Mouse (Mus musculus): ENCODE data around the gene Ap4b1. TPM values are rescaled to one million over a fixed set of nuclear protein-coding genes. Genes with fewer than 3 reads are reported as not detected.

Gene Ap4b1
- 31.3 TPM for polyA plus RNA-seq (2017; shearing (Covaris generic))

DNA sequence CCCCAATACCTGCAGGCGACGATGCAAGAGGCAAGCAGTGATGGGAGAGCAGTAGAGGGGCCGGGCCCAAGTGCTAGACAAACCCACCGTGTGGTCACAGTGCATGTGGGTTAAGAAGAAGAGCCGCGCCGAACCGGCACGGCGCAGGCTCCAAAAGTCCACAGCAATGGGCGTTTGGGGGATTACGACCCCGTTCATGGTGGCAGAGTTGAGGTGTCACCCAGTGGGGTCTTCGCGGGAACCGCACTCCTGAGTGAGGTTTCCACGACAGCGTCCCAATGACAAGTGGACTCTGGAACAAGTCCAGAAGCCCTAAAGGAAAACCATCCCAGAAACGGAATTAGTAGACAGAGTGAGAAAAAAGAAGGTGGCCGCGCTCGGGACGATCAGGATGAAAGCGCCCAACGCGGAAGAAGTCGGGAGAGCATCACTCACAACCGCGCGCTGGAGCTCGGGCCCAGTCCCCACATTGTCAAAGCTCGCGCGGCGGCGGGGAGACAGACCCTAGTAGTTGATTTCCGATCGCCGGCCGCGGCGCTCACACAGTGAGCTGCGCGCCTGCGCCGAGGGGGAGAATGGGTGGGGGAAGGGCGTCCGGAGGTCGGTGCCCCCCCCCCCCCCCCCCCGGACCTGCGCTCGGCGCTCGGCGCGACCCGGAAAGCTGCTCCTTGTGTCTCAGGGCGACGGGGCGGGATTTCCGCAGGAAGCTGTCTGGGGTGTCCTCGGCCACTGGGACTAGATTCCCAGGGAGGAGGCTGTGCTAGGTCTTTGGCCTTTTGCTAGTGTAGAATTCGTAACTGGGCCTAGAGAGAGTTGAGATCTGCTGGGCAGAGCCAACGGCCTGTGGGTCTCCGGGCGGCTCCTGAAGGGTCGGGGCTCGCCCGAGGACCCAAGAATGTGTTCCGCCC is at the start of gene Ap4b1, which contains the start of the genes Dclre1b and Gm43064:
Ap4b1 (plus strand) TSS at position 630 of the 908 bp plus-strand sequence.
Dclre1b (minus strand) TSS at position 554 of the 908 bp plus-strand sequence.
Gm43064 (plus strand) TSS at position 683 of the 908 bp plus-strand sequence.

DNA sequence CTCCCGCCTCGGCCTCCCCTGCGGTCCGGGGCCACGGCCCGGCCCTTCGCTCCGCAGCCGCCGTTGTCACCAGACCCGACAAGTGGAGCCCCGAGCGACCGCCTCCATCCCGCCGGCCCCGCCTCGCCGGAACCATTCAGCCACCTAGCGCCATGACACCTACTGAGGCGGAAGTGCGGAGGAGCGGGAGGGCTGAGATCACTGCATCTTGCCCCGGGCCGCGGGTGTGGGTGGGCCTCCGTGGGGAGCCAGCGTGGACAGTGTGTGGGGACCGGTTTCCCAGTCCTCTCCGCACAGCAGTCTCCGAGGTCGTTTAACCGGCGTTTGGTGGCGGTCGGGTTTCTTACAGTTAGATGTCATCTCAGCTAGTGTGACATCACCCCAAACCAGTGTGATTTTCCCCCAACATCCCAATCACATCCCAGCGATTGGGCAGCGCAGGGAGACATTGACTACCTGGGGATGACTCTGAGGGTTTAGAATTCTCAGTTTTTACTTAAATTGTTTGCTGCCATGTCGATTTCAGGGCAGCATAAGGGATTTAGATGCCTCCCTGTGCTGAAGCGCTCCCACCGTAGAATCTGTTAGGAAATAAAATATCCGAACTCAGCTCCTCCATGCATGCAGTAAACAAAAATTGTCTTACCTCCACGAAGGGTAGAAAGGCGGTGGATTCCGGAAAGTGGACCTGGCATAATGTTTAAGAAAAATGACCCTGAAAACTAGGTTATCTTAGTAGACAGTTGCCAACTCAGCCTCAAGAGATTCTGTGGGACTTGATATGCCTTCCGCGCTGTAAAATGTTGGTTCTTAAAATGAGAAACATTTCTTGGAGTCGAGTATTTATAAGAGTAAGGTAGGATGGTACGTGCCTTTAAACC is 17.9 kb upstream of the Ap4b1 start, which contains the start of gene Hipk1:
Hipk1 (minus strand) TSS at position 334 of the 881 bp plus-strand sequence.

GRCm38 (mm10) chr3:103832426-103832825 is 23.1 kb downstream of the Ap4b1 start, which contains the start of gene Bcl2l15:
TSS of gene Bcl2l15 (plus strand) at chr3:103832601.

DNA sequence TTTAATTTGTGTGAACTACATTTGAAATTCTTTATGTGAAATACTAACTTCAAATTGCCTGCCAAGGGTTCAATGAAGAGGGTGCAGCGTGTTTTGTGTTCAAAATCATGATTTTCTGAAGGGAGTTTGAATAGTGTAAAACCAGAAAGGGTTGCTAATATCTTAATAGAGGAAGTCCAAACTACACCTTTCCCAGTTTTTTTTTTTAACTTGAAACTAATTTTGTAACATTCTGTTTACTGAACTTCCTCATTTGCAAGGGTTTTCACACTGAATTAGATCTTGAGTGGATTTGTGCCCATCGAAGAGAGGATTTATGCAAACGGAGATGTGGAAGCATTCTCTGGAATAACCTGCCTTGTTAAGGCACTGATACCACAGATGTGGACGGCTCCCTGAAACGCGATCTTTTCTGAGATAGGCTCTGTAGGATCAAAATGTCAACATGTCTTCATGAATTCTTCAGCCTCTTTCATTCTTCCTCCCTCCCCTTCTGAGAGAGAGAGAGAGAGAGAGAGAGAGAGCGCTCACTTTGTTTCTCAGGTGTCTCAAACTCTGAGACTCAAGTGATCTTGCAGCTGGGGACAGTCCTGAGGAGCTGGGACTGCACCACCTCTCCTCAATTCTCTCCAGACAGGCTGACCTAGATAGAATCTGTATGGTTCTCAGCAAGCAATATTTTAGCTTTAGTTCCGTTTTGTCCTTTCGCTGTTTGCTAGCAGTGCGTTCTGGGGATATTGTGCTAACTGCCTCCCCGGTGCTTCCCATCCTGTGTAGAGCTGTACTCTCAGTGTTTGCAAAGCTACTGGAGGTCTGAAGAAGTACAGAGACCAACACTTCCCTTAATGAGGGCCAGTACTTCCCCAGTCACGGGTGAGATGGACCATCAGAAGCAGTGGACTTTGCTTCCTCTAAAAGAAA is 49.8 kb downstream of the Ap4b1 start, which contains the start of gene Ptpn22:
Ptpn22 (plus strand) TSS at position 915 of the 921 bp plus-strand sequence.

Other genes starting within 250 kb of the Ap4b1 start
- gene Syt6, start 234.3 kb upstream of the Ap4b1 start, polyA plus RNA-seq (2017; shearing (Covaris generic)) = not detected
- 2.8 TPM for gene Atg4a-ps, start 163.5 kb upstream of the Ap4b1 start, polyA plus RNA-seq (2017; shearing (Covaris generic))
- 0.45 TPM for gene Olfml3, start 71.5 kb upstream of the Ap4b1 start, polyA plus RNA-seq (2017; shearing (Covaris generic))
- gene Gm10964, start 70.2 kb upstream of the Ap4b1 start, polyA plus RNA-seq (2017; shearing (Covaris generic)) = not detected
- 14.7 TPM for gene Hipk1, start 18.0 kb upstream of the Ap4b1 start, polyA plus RNA-seq (2017; shearing (Covaris generic))
- 23.6 TPM for gene Dclre1b, start 76 bp upstream of the Ap4b1 start, polyA plus RNA-seq (2017; shearing (Covaris generic))
- gene Gm43064, start 53 bp downstream of the Ap4b1 start, polyA plus RNA-seq (2017; shearing (Covaris generic)) = 0.38 TPM
- gene Bcl2l15, start 23.1 kb downstream of the Ap4b1 start, polyA plus RNA-seq (2017; shearing (Covaris generic)) = 1.4 TPM
- 306 TPM for gene Ptpn22, start 50.3 kb downstream of the Ap4b1 start, polyA plus RNA-seq (2017; shearing (Covaris generic))
- gene Rsbn1, start 104.6 kb downstream of the Ap4b1 start, polyA plus RNA-seq (2017; shearing (Covaris generic)) = 10.6 TPM
- 9.3 TPM for gene Phtf1, start 158.6 kb downstream of the Ap4b1 start, polyA plus RNA-seq (2017; shearing (Covaris generic))

All from activated CD4-positive, CD25-positive, alpha-beta regulatory T cell, adult 9 weeks (primary cell).